Mouse (Mus musculus): ENCODE data around the gene Prelid1. TPM values are rescaled to one million over a fixed set of nuclear protein-coding genes. Genes with fewer than 3 reads are reported as not detected.

Gene Prelid1
- polyA plus RNA-seq, 2 experiments = 130 to 238 TPM

- Histone ChIP-seq H3K4me2 (ENCODE audit: low read depth) (no peak overlapping the region), H3K9ac (replicated peaks) (no peak overlapping the region), H3K9me3 (ENCODE audit: control insufficient read depth, low read length) (no peaks in the 10 kb centered on the region), H3K4me3 (ENCODE audit: insufficient read depth in 1 of 2, low read depth in 2 of 2, low read length in 2 of 2) (no peak overlapping the region), H3K27me3 (ENCODE audit: control insufficient read depth, insufficient read depth, low read length) (no peaks in the 10 kb centered on the region), H3K27ac (no peak overlapping the region), H3K4me1 (replicated peaks; ENCODE audit: control insufficient read depth in 2 of 2, insufficient read depth in 2 of 2, low read length in 1 of 2) (peaks cover 3 to 10% of the 10 kb centered on the region in 2 experiments), H3K36me3 (replicated peaks; ENCODE audit: control insufficient read depth, insufficient read depth, low read depth) (no peaks in the 10 kb centered on the region)
- WGBS (ENCODE audit: insufficient replicate concordance) = 53% methylated on average over 12 of the region's 12 CpGs
- ATAC-seq (ENCODE audit: insufficient read depth) (no peak), DNase-seq (ENCODE audit: low read depth in 3 of 3, low spot score in 3 of 3) (no peak)
- TF ChIP-seq EP300 (IDR thresholded peaks at IDR 0.05; ENCODE audit: low read depth) (no peak), CTCF (IDR thresholded peaks at IDR 0.05; ENCODE audit: low read depth) (no peak)
Measured at GRCm38 (mm10) chr13:55338131-55339054, 18.1 kb downstream of the Prelid1 start.

DNA sequence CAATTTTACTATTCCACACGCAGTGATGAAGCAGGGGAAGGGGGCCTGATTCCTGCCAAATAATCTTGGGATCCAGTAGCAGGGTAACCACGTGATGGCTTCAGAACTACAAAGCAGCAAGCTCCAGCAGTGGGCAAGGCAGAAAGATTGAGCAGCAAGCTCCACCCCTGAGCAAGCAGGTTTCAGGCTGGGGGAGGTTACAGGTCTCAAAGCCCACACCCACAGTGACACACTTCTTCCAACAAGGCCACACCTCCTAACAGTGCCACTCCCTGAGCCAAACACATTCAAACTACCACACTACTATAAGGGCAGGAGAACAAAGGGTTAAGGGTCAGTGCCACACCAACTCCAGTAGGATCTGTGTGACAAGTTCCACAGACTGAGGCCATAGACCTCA, 19.0 kb downstream of the Prelid1 start:
- DNase-seq (ENCODE audit: low read depth in 3 of 3, low spot score in 3 of 3) (no peak), ATAC-seq (ENCODE audit: insufficient read depth) (peak; percentile 67)
- whole genome bisulfite sequencing (ENCODE audit: insufficient replicate concordance) = 30% methylated on average over 2 of the region's 2 CpGs
- Histone ChIP-seq H3K4me2 (ENCODE audit: low read depth) (no peak overlapping the region), H3K27ac (no peak overlapping the region), H3K9ac (replicated peaks) (no peak overlapping the region), H3K9me3 (ENCODE audit: control insufficient read depth, low read length) (no peaks in the 10 kb centered on the region), H3K36me3 (replicated peaks; ENCODE audit: control insufficient read depth, insufficient read depth, low read depth) (peaks cover 1% of the 10 kb centered on the region), H3K4me3 (ENCODE audit: insufficient read depth in 1 of 2, low read depth in 2 of 2, low read length in 2 of 2) (no peak overlapping the region), H3K27me3 (ENCODE audit: control insufficient read depth, insufficient read depth, low read length) (no peaks in the 10 kb centered on the region), H3K4me1 (replicated peaks; ENCODE audit: control insufficient read depth in 2 of 2, insufficient read depth in 2 of 2, low read length in 1 of 2) (peaks cover 3 to 10% of the 10 kb centered on the region in 2 experiments)
- TF ChIP-seq CTCF (IDR thresholded peaks at IDR 0.05; ENCODE audit: low read depth) = no peak
- no peak for TF ChIP-seq EP300 (IDR thresholded peaks at IDR 0.05; ENCODE audit: low read depth)

DNA sequence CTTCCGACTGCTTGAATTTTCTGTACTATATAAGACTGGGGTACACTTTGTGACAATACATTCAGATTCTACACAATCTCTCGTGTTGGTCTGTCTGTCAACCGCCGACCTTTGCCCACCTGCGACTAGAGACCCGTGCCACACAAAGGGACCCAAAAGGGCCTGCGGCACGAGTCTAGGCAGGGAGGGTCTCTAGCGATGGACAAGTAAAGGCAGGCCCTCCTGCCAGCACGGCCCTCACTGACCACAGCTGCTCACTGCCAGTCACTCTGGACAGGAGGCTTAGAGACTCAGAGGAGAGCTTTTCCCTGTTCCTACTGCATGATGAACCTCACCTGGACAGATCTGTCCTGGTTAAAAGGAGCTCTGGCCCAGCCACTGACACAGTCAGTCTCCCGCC, 22.2 kb downstream of the Prelid1 start:
- DNase-seq (ENCODE audit: low read depth in 3 of 3, low spot score in 3 of 3) = no peak
- no peak overlapping the region for H3K9ac ChIP-seq (replicated peaks)
- no peak overlapping the region for H3K4me3 ChIP-seq (ENCODE audit: insufficient read depth in 1 of 2, low read depth in 2 of 2, low read length in 2 of 2)
- WGBS (ENCODE audit: insufficient replicate concordance) = 45% methylated on average over 11 of the region's 11 CpGs
- H3K9me3 ChIP-seq (ENCODE audit: control insufficient read depth, low read length) = no peaks in the 10 kb centered on the region
- H3K27me3 ChIP-seq (ENCODE audit: control insufficient read depth, insufficient read depth, low read length) = no peaks in the 10 kb centered on the region
- TF ChIP-seq CTCF (IDR thresholded peaks at IDR 0.05; ENCODE audit: low read depth) = no peak
- no peak for TF ChIP-seq EP300 (IDR thresholded peaks at IDR 0.05; ENCODE audit: low read depth)
- H3K4me1 ChIP-seq (replicated peaks; ENCODE audit: control insufficient read depth in 2 of 2, insufficient read depth in 2 of 2, low read length in 1 of 2) = peaks cover 3 to 10% of the 10 kb centered on the region in 2 experiments
- no peak for ATAC-seq (ENCODE audit: insufficient read depth)
- H3K4me2 ChIP-seq (ENCODE audit: low read depth) = no peak overlapping the region
- H3K27ac ChIP-seq = no peak overlapping the region
- H3K36me3 ChIP-seq (replicated peaks; ENCODE audit: control insufficient read depth, insufficient read depth, low read depth) = peaks cover 31% of the 10 kb centered on the region

GRCm38 (mm10) chr13:55344286-55344685, 24.0 kb downstream of the Prelid1 start:
- DNase-seq (ENCODE audit: low read depth in 3 of 3, low spot score in 3 of 3) (no peak), ATAC-seq (ENCODE audit: insufficient read depth) (no peak)
- Histone ChIP-seq H3K27me3 (ENCODE audit: control insufficient read depth, insufficient read depth, low read length) (no peaks in the 10 kb centered on the region), H3K4me2 (ENCODE audit: low read depth) (no peak overlapping the region), H3K9me3 (ENCODE audit: control insufficient read depth, low read length) (no peaks in the 10 kb centered on the region), H3K36me3 (replicated peaks; ENCODE audit: control insufficient read depth, insufficient read depth, low read depth) (peaks cover 47% of the 10 kb centered on the region), H3K27ac (no peak overlapping the region), H3K4me3 (ENCODE audit: insufficient read depth in 1 of 2, low read depth in 2 of 2, low read length in 2 of 2) (no peak overlapping the region), H3K9ac (replicated peaks) (no peak overlapping the region), H3K4me1 (replicated peaks; ENCODE audit: control insufficient read depth in 2 of 2, insufficient read depth in 2 of 2, low read length in 1 of 2) (peaks cover 2 to 3% of the 10 kb centered on the region in 2 experiments)
- 82% methylated on average over 7 of the region's 7 CpGs for WGBS (ENCODE audit: insufficient replicate concordance)
- no peak for TF ChIP-seq EP300 (IDR thresholded peaks at IDR 0.05; ENCODE audit: low read depth)
- TF ChIP-seq CTCF (IDR thresholded peaks at IDR 0.05; ENCODE audit: low read depth) = no peak

GRCm38 (mm10) chr13:55346745-55347144, 26.4 kb downstream of the Prelid1 start:
- Histone ChIP-seq H3K27ac (no peak overlapping the region), H3K4me3 (ENCODE audit: insufficient read depth in 1 of 2, low read depth in 2 of 2, low read length in 2 of 2) (no peak overlapping the region), H3K27me3 (ENCODE audit: control insufficient read depth, insufficient read depth, low read length) (no peaks in the 10 kb centered on the region), H3K9me3 (ENCODE audit: control insufficient read depth, low read length) (no peaks in the 10 kb centered on the region), H3K36me3 (replicated peaks; ENCODE audit: control insufficient read depth, insufficient read depth, low read depth) (peaks cover 68% of the 10 kb centered on the region), H3K4me1 (replicated peaks; ENCODE audit: control insufficient read depth in 2 of 2, insufficient read depth in 2 of 2, low read length in 1 of 2) (no peaks in the 10 kb centered on the region), H3K9ac (replicated peaks) (no peak overlapping the region), H3K4me2 (ENCODE audit: low read depth) (no peak overlapping the region)
- 75% methylated on average over 11 of the region's 11 CpGs for WGBS (ENCODE audit: insufficient replicate concordance)
- ATAC-seq (ENCODE audit: insufficient read depth) (no peak), DNase-seq (ENCODE audit: low read depth in 3 of 3, low spot score in 3 of 3) (no peak)
- TF ChIP-seq EP300 (IDR thresholded peaks at IDR 0.05; ENCODE audit: low read depth) (no peak), CTCF (IDR thresholded peaks at IDR 0.05; ENCODE audit: low read depth) (no peak)

All from liver, embryonic 14.5 days (tissue).